Mouse (Mus musculus) liver, embryonic 16.5 days (tissue): ENCODE results near the gene Med16. TPM values are rescaled to one million over a fixed set of nuclear protein-coding genes. Genes with fewer than 3 reads are reported as not detected.
"Not testable (repeated sequence)": the region's sequence is repeated elsewhere in the genome, so short reads cannot be mapped to it uniquely, and the experiment has no call there.

Source experiments
- ATAC-seq: fragments of 200-750 bp; cut with Nextera tagmentation; 2 replicates; pipeline ENCODE4 v1.8.0; 2017; ENCODE audit warnings: low read depth, mild to moderate bottlenecking, moderate number of reproducible peaks, moderate library complexity
- H3K27ac ChIP-seq: fragments of 300-500 bp; sonication (generic); 2 replicates; pipeline ENCODE4 v1.5.1; 2014; ENCODE audit warnings: mild to moderate bottlenecking, low read length
- H3K27me3 ChIP-seq: fragments of 300-500 bp; sonication (generic); 2 replicates; pipeline ENCODE4 v1.6.1; 2014; ENCODE audit warnings: low read depth, low read length, mixed read lengths; ENCODE audit not compliant: control insufficient read depth, insufficient read depth
- H3K36me3 ChIP-seq: fragments of 300-500 bp; sonication (generic); 2 replicates; pipeline ENCODE4 v1.6.1; 2014; ENCODE audit warnings: mild to moderate bottlenecking; ENCODE audit not compliant: control insufficient read depth, insufficient read depth
- H3K4me1 ChIP-seq: fragments of 300-500 bp; sonication (generic); 2 replicates; pipeline ENCODE4 v1.6.1; 2014; ENCODE audit warnings: low read depth, low read length, mixed read lengths; ENCODE audit not compliant: control insufficient read depth
- H3K4me2 ChIP-seq: fragments of 300-500 bp; sonication (generic); 2 replicates; pipeline ENCODE4 v1.6.1; 2014; ENCODE audit warnings: low read depth, low read length, mixed read lengths
- H3K4me3 ChIP-seq: fragments of 300-500 bp; sonication (generic); 2 replicates; pipeline ENCODE4 v1.5.1; 2014; ENCODE audit warnings: low read depth, mild to moderate bottlenecking, low read length
- H3K9ac ChIP-seq: fragments of 300-500 bp; sonication (generic); 2 replicates; pipeline ENCODE4 v1.6.1; 2014; ENCODE audit warnings: low read depth, low read length
- H3K9me3 ChIP-seq: fragments of 300-500 bp; sonication (generic); replicated peaks from 2 replicates; pipeline ENCODE4 v1.6.1; 2016; ENCODE audit warnings: low read length; ENCODE audit not compliant: control insufficient read depth
- WGBS: fragments of 180-500 bp; shearing (Covaris S2); extraction: QIAGEN DNeasy Blood & Tissue Kit; methylation state at CpG from one replicate; pipeline ENCODE4 v1.1.7; 2014; ENCODE audit not compliant: insufficient replicate concordance; 5-methylcytosine and 5-hydroxymethylcytosine counted together
- polyA plus RNA-seq: library from polyadenylated mRNA; unstranded; fragments of >200 nt; fragmentation: Nextera tagmentation; extraction: Ambion mirVana; gene quantifications from 2 replicates; pipeline ENCODE4 v1.2.1, GENCODE M21; 2015

The Med16 gene
- polyA plus RNA-seq, 1 experiment from 2014 or later: 15.3 TPM

- H3K36me3 ChIP-seq: no peaks in the 10 kb centered on the region
- peaks cover 8% of the 10 kb centered on the region for H3K4me1 ChIP-seq
- H3K9ac ChIP-seq: no peak overlapping the region
- H3K27ac ChIP-seq: peak overlapping the region; percentile 69
- H3K9me3 ChIP-seq: no peaks in the 10 kb centered on the region
- H3K4me3 ChIP-seq: peak overlapping the region; percentile 10
- ATAC-seq: peak; percentile 85
- no peaks in the 10 kb centered on the region for H3K27me3 ChIP-seq
- 54% methylated on average over 20 of the region's 20 CpGs for WGBS
- peak overlapping the region; percentile 18 for H3K4me2 ChIP-seq
Observed at GRCm38 (mm10) chr10:79897316-79898245, 11.1 kb downstream of the Med16 start.

GRCm38 (mm10) chr10:79896814-79897213 is 11.9 kb downstream of the Med16 start:
- WGBS: 70% methylated on average over 13 of the region's 13 CpGs
- peak; percentile 7; the same call in 1 of the 2 replicates for ATAC-seq
- H3K9ac ChIP-seq: no peak overlapping the region

GRCm38 (mm10) chr10:79896306-79896705 is 12.4 kb downstream of the Med16 start:
- Histone ChIP-seq H3K27ac (no peak overlapping the region), H3K4me3 (no peak overlapping the region), H3K4me2 (no peak overlapping the region), H3K27me3 (no peaks in the 10 kb centered on the region), H3K4me1 (peaks cover 8% of the 10 kb centered on the region), H3K9me3 (no peaks in the 10 kb centered on the region), H3K9ac (no peak overlapping the region), H3K36me3 (no peaks in the 10 kb centered on the region)
- WGBS: 86% methylated on average over 16 of the region's 16 CpGs
- no peak for ATAC-seq

More at GRCm38 (mm10) chr10:79896814-79897213, 11.9 kb downstream of the Med16 start:
- Histone ChIP-seq H3K4me2 (no peak overlapping the region), H3K27me3 (no peaks in the 10 kb centered on the region), H3K4me1 (peaks cover 8% of the 10 kb centered on the region), H3K36me3 (no peaks in the 10 kb centered on the region), H3K9me3 (no peaks in the 10 kb centered on the region), H3K4me3 (no peak overlapping the region), H3K27ac (peak overlapping the region; percentile 69)

GRCm38 (mm10) chr10:79892451-79893118 is 16.1 kb downstream of the Med16 start:
- H3K9me3 ChIP-seq, H3K4me1 ChIP-seq, H3K4me2 ChIP-seq, H3K27ac ChIP-seq, H3K9ac ChIP-seq, H3K4me3 ChIP-seq, H3K27me3 ChIP-seq, H3K36me3 ChIP-seq: not testable (repeated sequence)
- ATAC-seq: 0 out of 2 replicates have a peak, but pooled peaks have one; percentile 31
- WGBS: 38% methylated on average over 22 of the region's 22 CpGs

GRCm38 (mm10) chr10:79890670-79891069 is 18.1 kb downstream of the Med16 start, which contains the start of gene Cfd:
Cfd (plus strand) TSS chr10:79890853.
- no peak for ATAC-seq
- WGBS: 52% methylated on average over 5 of the region's 5 CpGs
- Histone ChIP-seq H3K4me2 (no peak within 1 kb of the TSS), H3K36me3 (no peaks in the 10 kb centered on the region), H3K4me3 (no peak within 1 kb of the TSS), H3K9me3 (no peaks in the 10 kb centered on the region), H3K27me3 (no peaks in the 10 kb centered on the region), H3K9ac (no peak within 1 kb of the TSS), H3K4me1 (no peaks in the 10 kb centered on the region), H3K27ac (no peak within 1 kb of the TSS)

- no peak overlapping the region for H3K9ac ChIP-seq
- no peak for ATAC-seq
- 38% methylated on average over 2 of the region's 2 CpGs for WGBS
- no peak overlapping the region for H3K4me2 ChIP-seq
- H3K36me3 ChIP-seq: no peaks in the 10 kb centered on the region
- H3K4me3 ChIP-seq: no peak overlapping the region
- no peaks in the 10 kb centered on the region for H3K27me3 ChIP-seq
- no peak overlapping the region for H3K27ac ChIP-seq
- H3K9me3 ChIP-seq: no peaks in the 10 kb centered on the region
- no peaks in the 10 kb centered on the region for H3K4me1 ChIP-seq
Observed at GRCm38 (mm10) chr10:79889386-79889785, 19.3 kb downstream of the Med16 start.

GRCm38 (mm10) chr10:79886611-79887010 is 22.1 kb downstream of the Med16 start:
- H3K27me3 ChIP-seq: peaks cover 7% of the 10 kb centered on the region
- H3K4me1 ChIP-seq: peaks cover 9% of the 10 kb centered on the region
- WGBS: 66% methylated on average over 8 of the region's 8 CpGs
- H3K4me2 ChIP-seq: no peak overlapping the region
- ATAC-seq: no peak
- H3K36me3 ChIP-seq: no peaks in the 10 kb centered on the region
- H3K9ac ChIP-seq: no peak overlapping the region
- no peak overlapping the region for H3K27ac ChIP-seq
- H3K9me3 ChIP-seq: no peaks in the 10 kb centered on the region
- H3K4me3 ChIP-seq: no peak overlapping the region

GRCm38 (mm10) chr10:79886054-79886453 is 22.7 kb downstream of the Med16 start, which contains the start of gene Elane:
Elane (plus strand) TSS chr10:79886247.
- H3K4me3 ChIP-seq: no peak within 1 kb of the TSS
- H3K9ac ChIP-seq: no peak within 1 kb of the TSS
- H3K27me3 ChIP-seq: peaks cover 7% of the 10 kb centered on the region
- no peak for ATAC-seq
- WGBS: 49% methylated on average over 6 of the region's 6 CpGs
- peaks cover 13% of the 10 kb centered on the region for H3K4me1 ChIP-seq
- H3K36me3 ChIP-seq: no peaks in the 10 kb centered on the region
- no peak within 1 kb of the TSS for H3K4me2 ChIP-seq
- H3K27ac ChIP-seq: no peak within 1 kb of the TSS
- no peaks in the 10 kb centered on the region for H3K9me3 ChIP-seq

GRCm38 (mm10) chr10:79884938-79885337 is 23.8 kb downstream of the Med16 start:
- ATAC-seq, H3K9me3 ChIP-seq, H3K36me3 ChIP-seq, H3K9ac ChIP-seq, H3K4me2 ChIP-seq, H3K27me3 ChIP-seq, H3K27ac ChIP-seq, H3K4me3 ChIP-seq: not testable (repeated sequence)
- peaks cover 25% of the 10 kb centered on the region for H3K4me1 ChIP-seq
- 36% methylated on average over 3 of the region's 3 CpGs for WGBS
